Mouse (Mus musculus): ENCODE measurements at regions not wholly inside any gene's neighbourhood (a gene's known extent, or its start where the extent isn't known, plus 50 kb on each side); places are given as distances from the start of the nearest gene placed in this dataset.

DNA sequence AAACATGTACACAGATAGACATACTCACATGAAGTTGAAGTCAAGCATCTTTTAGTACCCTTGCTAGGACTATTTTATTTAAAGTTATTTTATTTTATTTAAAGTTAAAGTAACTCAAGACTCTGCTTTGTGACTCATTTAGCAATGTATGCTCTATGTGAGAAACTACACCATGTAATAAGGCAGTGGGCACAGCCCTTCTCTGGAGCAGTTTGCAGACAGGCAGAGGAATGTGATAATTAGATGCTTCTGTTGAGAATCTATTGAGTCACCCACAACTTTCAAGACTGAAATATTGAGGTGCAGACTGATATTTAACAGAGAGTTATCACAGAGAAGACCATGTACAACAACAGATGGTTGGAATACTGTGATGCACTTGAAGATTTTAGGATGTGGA is 825.2 kb upstream of the Cntn5 start:
- DNase-seq (ENCODE audit: extremely low read depth, low read depth, low spot score), result no peak
- no peaks in the 10 kb centered on the region for H3K36me3 ChIP-seq (ENCODE audit: control insufficient read depth, insufficient read depth, low read length)
- H3K27ac ChIP-seq (replicated peaks; ENCODE audit: insufficient read depth, low read depth, low read length), result no peak overlapping the region
- TF ChIP-seq POLR2A (IDR thresholded peaks at IDR 0.05; ENCODE audit: extremely low read depth, insufficient read depth, low read length) (no peak), CTCF (IDR thresholded peaks at IDR 0.05; ENCODE audit: low read depth, low read length) (no peak)
- no peaks in the 10 kb centered on the region for H3K79me2 ChIP-seq (ENCODE audit: control insufficient read depth, insufficient read depth, low read length)
- no peak overlapping the region for H3K9ac ChIP-seq (ENCODE audit: low read depth, low read length)
- H3K4me1 ChIP-seq (ENCODE audit: control insufficient read depth, insufficient read depth, low read length), result no peaks in the 10 kb centered on the region
- no peak overlapping the region for H3K4me3 ChIP-seq (ENCODE audit: insufficient read depth, low read depth, low read length)
- no peaks in the 10 kb centered on the region for H3K27me3 ChIP-seq (ENCODE audit: control insufficient read depth, insufficient read depth, low read length)

DNA sequence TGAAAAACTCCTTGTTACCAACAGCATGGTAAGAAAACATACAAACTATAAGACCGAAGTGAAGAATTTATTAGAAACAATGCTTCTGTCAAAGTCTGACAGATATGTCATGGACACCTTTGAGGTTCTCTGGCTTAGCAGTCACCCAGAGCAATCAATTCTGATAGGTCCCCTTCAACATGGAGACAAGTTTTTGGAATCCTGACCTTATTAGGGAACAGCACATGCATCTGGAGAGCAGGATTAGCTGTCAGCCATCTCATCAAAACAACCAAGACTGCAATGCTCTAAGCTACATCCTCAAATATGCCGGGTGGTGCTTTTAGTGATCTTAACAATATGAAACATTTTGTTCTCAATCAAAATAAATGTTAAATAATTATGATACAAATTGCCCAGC is 817.2 kb upstream of the Cntn5 start:
- Histone ChIP-seq H3K27me3 (ENCODE audit: control insufficient read depth, insufficient read depth, low read length) (no peaks in the 10 kb centered on the region), H3K27ac (replicated peaks; ENCODE audit: insufficient read depth, low read depth, low read length) (no peak overlapping the region), H3K9ac (ENCODE audit: low read depth, low read length) (no peak overlapping the region), H3K79me2 (ENCODE audit: control insufficient read depth, insufficient read depth, low read length) (no peaks in the 10 kb centered on the region), H3K4me3 (ENCODE audit: insufficient read depth, low read depth, low read length) (no peak overlapping the region), H3K36me3 (ENCODE audit: control insufficient read depth, insufficient read depth, low read length) (no peaks in the 10 kb centered on the region), H3K4me1 (ENCODE audit: control insufficient read depth, insufficient read depth, low read length) (no peaks in the 10 kb centered on the region)
- DNase-seq (ENCODE audit: extremely low read depth, low read depth, low spot score), result no peak
- 84% methylated on average over 2 of the region's 2 CpGs for WGBS
- TF ChIP-seq CTCF (IDR thresholded peaks at IDR 0.05; ENCODE audit: low read depth, low read length), result no peak
- no peak for TF ChIP-seq POLR2A (IDR thresholded peaks at IDR 0.05; ENCODE audit: extremely low read depth, insufficient read depth, low read length)

DNA sequence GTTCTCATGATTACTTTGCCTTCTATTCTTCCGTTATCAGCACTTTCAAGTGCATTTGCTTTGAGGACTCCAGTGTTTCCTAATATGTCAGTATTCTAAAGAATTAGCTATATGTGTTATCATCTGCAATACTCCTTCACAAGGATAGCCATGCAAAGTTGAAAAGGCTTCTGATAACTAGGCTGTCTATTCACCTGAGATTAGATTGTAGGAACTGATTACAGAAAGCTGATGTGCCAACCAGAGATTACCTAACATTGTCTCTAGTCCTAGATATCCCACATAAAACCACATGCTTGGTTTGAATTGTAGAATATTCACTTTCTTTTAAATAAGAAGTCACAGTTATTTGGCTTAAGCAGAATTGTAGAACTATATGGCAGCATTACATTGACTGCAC is 800.1 kb upstream of the Cntn5 start:
- no peaks in the 10 kb centered on the region for H3K36me3 ChIP-seq (ENCODE audit: control insufficient read depth, insufficient read depth, low read length)
- no peak overlapping the region for H3K9ac ChIP-seq (ENCODE audit: low read depth, low read length)
- no peak overlapping the region for H3K4me3 ChIP-seq (ENCODE audit: insufficient read depth, low read depth, low read length)
- DNase-seq (ENCODE audit: extremely low read depth, low read depth, low spot score), result peak; percentile 72
- TF ChIP-seq CTCF (IDR thresholded peaks at IDR 0.05; ENCODE audit: low read depth, low read length) (no peak), POLR2A (IDR thresholded peaks at IDR 0.05; ENCODE audit: extremely low read depth, insufficient read depth, low read length) (no peak)
- H3K27me3 ChIP-seq (ENCODE audit: control insufficient read depth, insufficient read depth, low read length), result no peaks in the 10 kb centered on the region
- 87% methylated on average over 1 of the region's 1 CpGs for WGBS
- H3K79me2 ChIP-seq (ENCODE audit: control insufficient read depth, insufficient read depth, low read length), result no peaks in the 10 kb centered on the region
- H3K27ac ChIP-seq (replicated peaks; ENCODE audit: insufficient read depth, low read depth, low read length), result no peak overlapping the region
- H3K4me1 ChIP-seq (ENCODE audit: control insufficient read depth, insufficient read depth, low read length), result no peaks in the 10 kb centered on the region; the same call in 1 of the 2 replicates

DNA sequence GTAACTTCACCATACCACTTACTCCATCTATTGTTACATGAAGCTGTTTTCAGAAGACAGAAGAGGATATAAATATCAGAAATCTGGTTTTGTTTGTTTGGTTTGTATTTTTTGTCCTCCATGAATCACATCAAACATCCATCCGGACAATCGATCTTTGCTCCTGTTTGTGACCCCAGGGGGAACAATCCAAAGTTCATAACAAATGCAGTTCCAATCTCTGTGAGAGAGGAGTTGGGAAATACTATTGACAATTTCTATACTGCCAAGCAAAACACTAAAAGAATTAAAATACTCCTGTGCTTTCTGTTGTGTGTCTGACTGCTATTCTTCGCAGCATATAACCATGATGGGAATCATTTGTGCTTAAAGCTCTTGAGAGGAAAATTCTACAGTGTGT is 798.6 kb upstream of the Cntn5 start:
- Histone ChIP-seq H3K27ac (replicated peaks; ENCODE audit: insufficient read depth, low read depth, low read length) (no peak overlapping the region; the same call in 1 of the 2 replicates), H3K36me3 (ENCODE audit: control insufficient read depth, insufficient read depth, low read length) (no peaks in the 10 kb centered on the region), H3K79me2 (ENCODE audit: control insufficient read depth, insufficient read depth, low read length) (no peaks in the 10 kb centered on the region), H3K27me3 (ENCODE audit: control insufficient read depth, insufficient read depth, low read length) (no peaks in the 10 kb centered on the region), H3K9ac (ENCODE audit: low read depth, low read length) (no peak overlapping the region), H3K4me1 (ENCODE audit: control insufficient read depth, insufficient read depth, low read length) (no peaks in the 10 kb centered on the region; the same call in 1 of the 2 replicates), H3K4me3 (ENCODE audit: insufficient read depth, low read depth, low read length) (no peak overlapping the region)
- DNase-seq (ENCODE audit: extremely low read depth, low read depth, low spot score), result peak; percentile 94
- TF ChIP-seq CTCF (IDR thresholded peaks at IDR 0.05; ENCODE audit: low read depth, low read length) (no peak), POLR2A (IDR thresholded peaks at IDR 0.05; ENCODE audit: extremely low read depth, insufficient read depth, low read length) (no peak)
- 31% methylated on average over 3 of the region's 3 CpGs for whole genome bisulfite sequencing

DNA sequence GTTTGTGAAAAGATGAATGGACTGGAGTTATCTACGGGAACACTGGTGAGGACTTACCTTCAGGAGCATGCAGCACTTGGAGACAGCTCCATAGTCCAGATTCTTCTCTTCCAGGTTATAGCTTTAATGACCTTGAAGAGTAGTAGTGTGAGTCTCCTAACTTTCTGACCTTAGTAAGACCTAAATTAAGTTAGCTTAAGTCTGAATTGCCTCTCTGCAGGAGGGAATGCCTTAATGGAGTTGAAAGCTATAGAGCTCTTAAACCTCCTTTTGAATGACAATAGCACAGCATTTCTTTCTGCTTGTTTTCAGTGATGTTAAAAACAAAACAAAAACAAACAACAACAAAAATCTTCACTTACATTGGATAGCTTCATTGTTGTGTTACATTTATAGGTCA is 788.9 kb upstream of the Cntn5 start:
- H3K36me3 ChIP-seq (ENCODE audit: control insufficient read depth, insufficient read depth, low read length), result no peaks in the 10 kb centered on the region
- TF ChIP-seq CTCF (IDR thresholded peaks at IDR 0.05; ENCODE audit: low read depth, low read length) (no peak), POLR2A (IDR thresholded peaks at IDR 0.05; ENCODE audit: extremely low read depth, insufficient read depth, low read length) (no peak)
- H3K4me1 ChIP-seq (ENCODE audit: control insufficient read depth, insufficient read depth, low read length), result no peaks in the 10 kb centered on the region

DNA sequence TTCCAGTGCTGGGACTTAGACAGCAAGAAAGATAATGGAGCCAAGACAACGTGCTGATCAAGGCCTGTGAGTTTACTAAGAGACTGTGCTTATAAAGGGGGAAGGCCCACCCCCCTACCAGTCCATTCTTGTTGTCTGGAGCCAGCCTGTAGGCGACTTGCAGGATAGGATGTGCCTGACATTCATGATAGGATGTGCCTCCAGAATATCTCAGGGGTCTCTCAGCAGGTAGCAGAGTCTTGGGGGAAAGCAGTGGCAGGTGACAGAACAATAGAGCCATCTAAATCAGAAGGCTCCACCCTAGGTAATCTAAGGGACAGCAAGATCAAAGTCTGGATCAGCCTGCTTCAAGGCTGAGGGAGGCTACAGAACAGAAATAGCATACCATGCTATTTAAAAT is 782.5 kb upstream of the Cntn5 start:
- Histone ChIP-seq H3K27ac (replicated peaks; ENCODE audit: insufficient read depth, low read depth, low read length) (no peak overlapping the region), H3K4me1 (ENCODE audit: control insufficient read depth, insufficient read depth, low read length) (no peaks in the 10 kb centered on the region), H3K36me3 (ENCODE audit: control insufficient read depth, insufficient read depth, low read length) (no peaks in the 10 kb centered on the region), H3K4me3 (ENCODE audit: insufficient read depth, low read depth, low read length) (no peak overlapping the region), H3K79me2 (ENCODE audit: control insufficient read depth, insufficient read depth, low read length) (no peaks in the 10 kb centered on the region), H3K27me3 (ENCODE audit: control insufficient read depth, insufficient read depth, low read length) (no peaks in the 10 kb centered on the region), H3K9ac (ENCODE audit: low read depth, low read length) (no peak overlapping the region)
- TF ChIP-seq CTCF (IDR thresholded peaks at IDR 0.05; ENCODE audit: low read depth, low read length) (no peak), POLR2A (IDR thresholded peaks at IDR 0.05; ENCODE audit: extremely low read depth, insufficient read depth, low read length) (no peak)
- WGBS, result 29% methylated on average over 2 of the region's 2 CpGs
- no peak for DNase-seq (ENCODE audit: extremely low read depth, low read depth, low spot score)

More for the DNA sequence above, 788.9 kb upstream of the Cntn5 start:
- Histone ChIP-seq H3K27ac (replicated peaks; ENCODE audit: insufficient read depth, low read depth, low read length) (no peak overlapping the region), H3K4me3 (ENCODE audit: insufficient read depth, low read depth, low read length) (no peak overlapping the region), H3K79me2 (ENCODE audit: control insufficient read depth, insufficient read depth, low read length) (no peaks in the 10 kb centered on the region), H3K27me3 (ENCODE audit: control insufficient read depth, insufficient read depth, low read length) (no peaks in the 10 kb centered on the region), H3K9ac (ENCODE audit: low read depth, low read length) (no peak overlapping the region)
- 80% methylated on average over 1 of the region's 1 CpGs for WGBS
- DNase-seq (ENCODE audit: extremely low read depth, low read depth, low spot score), result no peak
